Mouse (Mus musculus): ENCODE measurements around the gene Bmper.
A peak's percentile ranks its signal among the peaks of the same experiment; 100 is the strongest.

Gene Bmper

GRCm38 (mm10) chr9:23364047-23364446 lies 141.2 kb downstream of the Bmper start:
- no peak for TF ChIP-seq GATA4 (IDR thresholded peaks at IDR 0.05; ENCODE audit: insufficient replicate concordance, low read length)

DNA sequence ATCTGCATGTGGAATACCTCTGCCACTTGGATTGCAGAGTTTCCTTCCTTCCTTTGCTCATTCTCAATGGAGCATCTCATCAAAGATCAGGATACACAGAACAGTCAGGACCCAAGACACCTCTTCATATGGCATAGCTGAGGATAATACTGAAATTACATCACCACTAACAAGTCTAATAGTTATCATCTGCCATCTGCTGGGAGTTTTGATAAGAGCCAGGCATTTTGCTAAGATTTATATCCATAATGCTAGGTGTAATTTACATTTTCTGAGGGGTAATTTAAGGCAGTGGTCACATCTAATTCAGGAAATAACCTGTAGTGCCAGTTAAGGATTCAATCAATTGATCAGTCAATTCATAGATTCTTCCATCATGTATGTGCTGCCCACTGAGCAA lies 145.2 kb downstream of the Bmper start:
- no peak for TF ChIP-seq GATA4 (IDR thresholded peaks at IDR 0.05; ENCODE audit: insufficient replicate concordance, low read length)

DNA sequence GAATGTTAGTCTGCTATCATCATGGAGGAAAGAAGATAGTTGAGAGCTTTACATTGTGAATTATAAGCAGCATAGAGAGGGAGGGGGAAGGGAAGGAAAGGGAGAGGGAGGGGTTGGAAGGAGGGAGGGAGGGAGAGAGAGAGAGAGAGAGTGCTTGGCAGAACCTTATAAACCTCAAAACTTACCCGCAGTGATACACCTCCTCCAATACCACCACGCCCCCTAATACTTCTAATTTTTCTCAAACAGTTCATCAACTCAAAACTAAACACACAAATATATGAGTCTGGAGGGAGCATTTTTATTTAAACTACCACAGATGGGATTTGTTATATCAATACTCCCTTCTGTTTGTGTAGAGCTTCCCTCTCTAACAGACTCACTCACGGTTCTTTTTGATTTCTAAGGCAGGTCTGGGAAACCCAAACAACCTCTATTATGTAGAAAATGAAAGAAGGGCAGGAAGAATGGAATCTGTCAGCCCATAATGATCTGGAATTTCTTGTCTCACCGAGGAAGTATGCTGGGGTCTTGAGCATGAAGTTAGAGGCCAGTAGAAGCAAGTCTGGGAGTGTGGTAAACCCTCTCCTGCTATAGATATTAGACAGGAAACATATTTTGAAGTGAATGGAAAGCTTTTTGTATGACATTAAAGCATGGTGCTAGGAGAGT lies 152.0 kb downstream of the Bmper start:
- no peak for TF ChIP-seq GATA4 (IDR thresholded peaks at IDR 0.05; ENCODE audit: insufficient replicate concordance, low read length)

DNA sequence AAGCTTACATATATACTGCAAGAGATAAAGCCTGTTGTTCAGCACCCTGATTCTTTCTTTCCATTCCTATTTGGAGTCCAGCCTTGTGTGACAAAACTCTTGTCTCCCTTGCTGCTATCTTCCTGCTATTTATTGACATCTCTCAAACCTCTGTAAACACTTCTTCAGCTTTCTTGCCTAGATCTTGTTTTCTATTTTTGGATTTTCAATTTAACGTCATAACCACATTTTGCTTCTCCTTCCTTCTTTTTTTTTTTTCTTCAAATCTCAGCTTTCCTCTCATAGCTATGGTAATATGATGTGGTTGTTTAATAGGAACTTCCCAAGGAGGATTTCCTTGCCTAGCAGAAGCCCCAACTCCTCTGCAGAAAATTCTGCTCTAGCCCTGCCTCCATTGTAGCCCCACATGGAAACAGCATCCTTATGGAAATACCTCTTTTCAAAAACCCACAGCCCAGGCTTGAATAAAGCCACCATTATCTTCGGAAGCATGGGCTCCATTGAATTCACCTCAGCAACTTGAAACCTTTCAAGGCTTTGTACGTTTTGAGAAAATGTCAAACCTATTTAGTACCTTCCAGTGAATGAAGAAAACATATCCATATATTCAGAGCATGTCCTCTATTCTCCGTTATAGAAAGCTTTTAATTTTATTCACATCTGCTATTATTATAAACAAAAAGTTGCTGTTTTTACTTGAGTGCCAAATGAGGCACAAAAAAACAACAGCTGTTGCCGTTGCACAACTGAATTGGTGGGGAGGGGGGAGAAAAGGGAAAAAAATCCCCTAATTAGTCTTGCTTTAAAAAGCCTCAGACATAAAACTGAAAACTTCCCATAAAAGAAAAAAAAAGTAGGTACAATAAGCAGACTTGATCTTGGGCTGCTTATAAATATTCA lies 155.2 kb downstream of the Bmper start:
- TF ChIP-seq GATA4 (IDR thresholded peaks at IDR 0.05; ENCODE audit: insufficient replicate concordance, low read length), result no peak

DNA sequence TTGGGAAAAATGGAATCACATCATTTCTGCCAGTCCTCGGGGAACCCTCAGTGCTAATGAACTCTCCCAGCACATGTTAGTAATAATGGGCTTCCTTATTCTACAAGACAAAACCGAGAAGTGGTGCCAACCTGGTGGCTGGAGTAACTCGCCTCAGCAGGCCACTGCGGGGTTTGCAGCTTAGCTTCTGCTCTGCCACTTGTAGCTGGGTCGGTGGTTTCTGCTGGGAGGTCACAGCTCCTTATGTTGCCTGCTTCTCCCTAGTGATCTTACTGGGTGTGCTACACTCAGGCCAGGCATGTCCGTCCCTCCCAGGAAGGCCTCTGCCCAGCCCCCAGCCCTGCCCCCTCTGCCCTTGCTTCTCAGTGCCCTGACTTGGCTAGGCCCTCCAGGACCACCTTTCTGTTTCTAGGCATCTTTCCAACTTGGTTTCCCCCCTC lies 155.9 kb downstream of the Bmper start:
- no peak for TF ChIP-seq GATA4 (IDR thresholded peaks at IDR 0.05; ENCODE audit: insufficient replicate concordance, low read length)

GRCm38 (mm10) chr9:23380171-23380835 lies 157.4 kb downstream of the Bmper start:
- TF ChIP-seq GATA4 (IDR thresholded peaks at IDR 0.05; ENCODE audit: insufficient replicate concordance, low read length), result no peak

DNA sequence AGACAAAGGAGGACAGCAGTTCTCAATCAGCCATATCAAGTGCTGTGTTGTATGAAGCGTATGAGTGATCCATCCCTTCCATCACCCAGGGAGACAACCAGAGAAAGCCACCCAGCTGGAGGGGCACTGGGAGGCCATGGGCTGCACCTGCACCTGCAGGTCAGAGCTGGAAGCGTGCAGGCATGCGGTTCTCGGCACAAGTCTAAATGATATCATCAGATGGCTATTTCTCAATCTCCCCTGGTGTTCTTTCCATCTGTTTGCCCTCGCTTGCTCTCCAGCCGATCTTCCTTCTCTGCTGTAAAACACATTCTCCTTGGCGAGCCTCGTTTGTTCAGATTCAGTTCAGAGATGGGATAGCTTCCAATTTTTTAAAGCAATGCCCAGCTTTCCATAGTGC lies 160.4 kb downstream of the Bmper start:
- peak; percentile 62; the same call in 1 of the 2 replicates for TF ChIP-seq GATA4 (IDR thresholded peaks at IDR 0.05; ENCODE audit: insufficient replicate concordance, low read length)

GRCm38 (mm10) chr9:23383837-23384236 lies 161.0 kb downstream of the Bmper start:
- no peak for TF ChIP-seq GATA4 (IDR thresholded peaks at IDR 0.05; ENCODE audit: insufficient replicate concordance, low read length)

DNA sequence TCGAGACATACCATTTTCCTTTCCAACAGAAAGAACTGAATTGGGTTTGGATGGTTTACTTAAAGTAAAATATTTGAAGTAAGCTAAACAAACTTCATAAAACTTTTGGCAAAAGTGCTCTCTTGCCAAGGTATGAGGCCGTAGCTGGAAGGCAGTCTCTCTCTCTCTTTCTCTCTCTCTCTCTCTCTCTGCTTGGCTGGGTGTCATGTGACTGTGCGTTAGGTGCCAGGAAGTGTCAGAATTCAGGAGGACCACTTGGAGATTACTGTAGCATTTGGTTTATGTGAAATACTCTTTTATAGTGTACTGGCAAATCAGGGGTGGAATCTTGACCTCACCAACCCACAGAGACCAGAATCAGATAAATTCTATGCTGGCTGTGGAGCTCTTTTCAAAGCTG lies 162.0 kb downstream of the Bmper start:
- no peak; the same call in 1 of the 2 replicates for TF ChIP-seq GATA4 (IDR thresholded peaks at IDR 0.05; ENCODE audit: insufficient replicate concordance, low read length)

DNA sequence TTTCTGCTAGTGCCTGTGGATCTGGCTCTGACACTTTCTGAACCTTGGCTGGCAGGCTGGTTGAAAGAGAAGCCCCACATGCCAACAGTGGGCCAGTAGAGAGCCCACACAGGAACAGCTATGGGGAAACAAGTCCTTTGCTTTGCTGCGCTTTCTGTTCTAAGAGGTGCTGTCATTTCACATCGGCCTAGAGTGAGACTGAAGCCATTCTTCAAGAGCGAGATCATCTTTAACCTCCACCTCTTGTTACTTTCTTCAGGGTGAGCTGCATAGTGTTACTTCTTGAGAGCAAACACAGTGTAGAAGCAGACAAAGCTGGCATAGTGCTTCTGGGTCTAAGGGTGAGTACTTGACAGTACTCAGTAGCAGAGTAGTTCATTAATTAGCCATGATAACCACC lies 163.3 kb downstream of the Bmper start:
- no peak for TF ChIP-seq GATA4 (IDR thresholded peaks at IDR 0.05; ENCODE audit: insufficient replicate concordance, low read length)

GRCm38 (mm10) chr9:23390118-23390517 lies 167.2 kb downstream of the Bmper start:
- no peak for TF ChIP-seq GATA4 (IDR thresholded peaks at IDR 0.05; ENCODE audit: insufficient replicate concordance, low read length)

- TF ChIP-seq GATA4 (IDR thresholded peaks at IDR 0.05; ENCODE audit: insufficient replicate concordance, low read length), result no peak
Measured at GRCm38 (mm10) chr9:23394652-23395317, 171.9 kb downstream of the Bmper start.

DNA sequence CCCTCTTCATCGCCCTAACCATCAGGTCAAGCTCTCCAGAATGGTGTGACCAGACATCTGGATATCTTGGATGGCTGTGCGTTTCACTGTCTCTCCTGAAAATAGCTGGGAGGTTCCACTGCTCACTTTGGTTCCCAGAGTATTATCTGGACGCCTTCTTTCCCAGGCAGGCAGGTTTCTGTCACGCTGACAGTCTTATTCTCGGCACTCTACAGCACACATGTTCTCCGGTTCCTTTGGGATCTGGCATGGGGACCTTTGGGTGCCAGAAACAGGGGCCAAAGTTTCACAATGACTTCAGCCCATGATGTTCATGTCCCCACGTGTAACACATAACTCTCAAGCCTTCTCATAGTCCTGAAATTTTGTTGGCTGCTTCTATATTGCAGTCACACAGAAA lies 173.3 kb downstream of the Bmper start:
- no peak for TF ChIP-seq GATA4 (IDR thresholded peaks at IDR 0.05; ENCODE audit: insufficient replicate concordance, low read length)

DNA sequence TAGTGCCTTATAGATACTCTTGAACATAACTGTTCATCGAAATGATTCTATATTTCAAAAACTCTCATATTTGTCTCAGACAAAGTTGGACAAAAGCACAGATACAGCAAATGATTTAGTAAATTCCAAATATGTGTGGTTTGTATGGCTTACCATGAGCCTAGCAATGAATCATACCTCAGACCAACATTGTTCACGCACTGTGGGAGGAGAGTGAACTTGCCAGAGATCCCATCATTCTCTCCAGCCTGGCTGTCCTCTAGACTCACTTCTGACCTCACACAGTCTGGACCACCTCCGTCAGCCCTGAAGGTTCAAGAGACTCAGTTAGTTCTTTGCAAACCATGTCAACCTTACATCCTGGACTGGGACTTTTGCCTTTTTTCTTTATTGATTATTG lies 175.0 kb downstream of the Bmper start:
- TF ChIP-seq GATA4 (IDR thresholded peaks at IDR 0.05; ENCODE audit: insufficient replicate concordance, low read length), result no peak

DNA sequence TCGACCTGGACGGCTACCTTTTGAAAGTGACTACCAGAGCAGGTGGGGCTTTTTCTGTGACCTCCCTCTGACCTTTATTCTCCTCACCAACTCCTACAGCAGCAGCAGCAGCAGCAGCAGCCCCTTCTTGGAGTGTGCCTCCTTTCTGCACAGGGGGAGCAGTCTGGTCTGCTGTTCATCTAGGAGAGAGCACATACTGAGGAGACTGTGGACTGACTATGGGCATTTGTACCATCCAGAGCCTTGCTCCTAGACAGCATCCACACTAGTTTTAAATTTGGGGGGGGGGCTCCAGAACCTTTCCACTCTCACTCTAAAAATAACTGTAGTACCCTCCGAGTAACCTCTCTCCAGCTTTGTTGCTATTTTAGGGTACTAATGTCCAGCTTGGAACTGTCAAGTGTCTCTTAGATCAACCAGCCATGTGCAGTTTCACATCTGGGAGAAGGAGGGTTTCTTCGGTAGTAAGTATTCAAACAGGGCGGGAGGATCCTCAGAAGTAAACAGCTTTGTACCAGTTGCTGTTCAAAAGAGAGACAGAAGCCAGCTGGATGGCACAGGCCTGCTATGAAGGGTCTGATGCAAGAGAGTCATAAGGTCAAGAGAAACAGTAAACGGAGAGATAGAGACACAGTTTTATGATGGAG lies 176.9 kb downstream of the Bmper start:
- TF ChIP-seq GATA4 (IDR thresholded peaks at IDR 0.05; ENCODE audit: insufficient replicate concordance, low read length), result no peak

All from liver, adult (tissue).